Mouse (Mus musculus): Measurements from ENCODE around the gene Bsn.

The Bsn gene

DNA sequence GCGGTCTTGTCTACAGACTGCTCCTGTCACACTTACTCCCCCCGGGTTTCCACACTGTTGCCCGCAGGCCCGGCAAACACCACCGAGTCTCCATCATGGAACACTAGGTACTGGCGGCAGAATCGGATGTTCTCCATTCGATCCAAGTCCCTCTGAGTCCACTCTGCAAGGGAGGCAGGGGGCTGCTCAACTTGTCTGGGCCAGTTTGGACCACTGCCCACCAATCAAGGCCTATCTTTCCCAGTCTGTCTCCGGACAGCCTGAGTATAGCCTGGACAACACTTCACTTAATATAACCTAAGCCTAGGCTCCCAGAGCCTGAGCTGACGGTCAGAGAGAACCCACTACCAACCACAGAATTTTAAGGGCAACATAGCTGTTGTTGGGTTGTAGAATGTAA is 96.6 kb downstream of the Bsn start:
- no peak for DNase-seq (ENCODE audit: low read depth)

- DNase-seq (ENCODE audit: low read depth), result no peak
Observed at GRCm38 (mm10) chr9:108090611-108091120, 99.5 kb downstream of the Bsn start.

DNA sequence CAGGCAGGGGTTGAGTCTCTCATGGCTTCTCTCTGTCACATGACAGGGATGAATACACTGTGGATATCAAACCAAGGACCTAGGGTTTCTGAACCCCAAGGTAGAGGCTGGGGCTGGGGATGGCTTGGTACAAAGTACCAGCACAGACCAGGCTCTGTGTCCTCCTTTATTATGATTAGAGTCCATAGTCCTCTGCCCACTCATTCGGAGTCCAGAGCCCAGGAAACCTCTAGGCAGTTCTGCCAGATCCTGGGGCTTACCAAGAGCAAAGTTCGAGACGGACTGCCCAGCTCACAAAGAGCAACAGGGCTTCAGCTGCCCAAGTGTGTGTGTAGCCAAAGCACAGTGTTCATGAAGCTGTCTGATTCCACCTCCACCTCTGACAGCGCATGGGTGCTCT is 104.9 kb downstream of the Bsn start:
- no peak for DNase-seq (ENCODE audit: low read depth)

DNA sequence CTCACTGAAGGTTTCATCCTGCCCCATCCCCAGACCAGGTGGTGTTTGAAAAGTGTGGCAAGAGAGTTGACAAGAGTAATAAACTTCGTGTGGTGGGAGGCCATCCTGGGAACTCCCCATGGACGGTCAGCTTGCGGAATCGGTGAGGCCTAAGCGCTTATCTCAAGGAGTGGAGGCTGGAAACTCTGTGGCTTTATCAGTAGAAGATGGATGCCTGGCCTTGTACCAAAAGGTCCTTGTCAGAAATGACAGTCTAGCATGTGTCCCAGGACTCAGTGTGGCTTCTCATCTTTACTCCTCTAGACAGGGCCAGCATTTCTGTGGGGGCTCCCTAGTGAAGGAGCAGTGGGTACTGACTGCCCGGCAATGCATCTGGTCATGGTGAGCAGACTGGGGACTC is 106.6 kb downstream of the Bsn start:
- no peak for DNase-seq (ENCODE audit: low read depth)

- DNase-seq (ENCODE audit: low read depth), result peak; percentile 73
Observed at GRCm38 (mm10) chr9:108082988-108083431, 107.2 kb downstream of the Bsn start, which contains the start of gene Rnf123. Gene Rnf123 (minus strand): TSS chr9:108083346.

- peak; percentile 26 for DNase-seq (ENCODE audit: low read depth)
Observed at GRCm38 (mm10) chr9:108082549-108082948, 107.6 kb downstream of the Bsn start.

DNA sequence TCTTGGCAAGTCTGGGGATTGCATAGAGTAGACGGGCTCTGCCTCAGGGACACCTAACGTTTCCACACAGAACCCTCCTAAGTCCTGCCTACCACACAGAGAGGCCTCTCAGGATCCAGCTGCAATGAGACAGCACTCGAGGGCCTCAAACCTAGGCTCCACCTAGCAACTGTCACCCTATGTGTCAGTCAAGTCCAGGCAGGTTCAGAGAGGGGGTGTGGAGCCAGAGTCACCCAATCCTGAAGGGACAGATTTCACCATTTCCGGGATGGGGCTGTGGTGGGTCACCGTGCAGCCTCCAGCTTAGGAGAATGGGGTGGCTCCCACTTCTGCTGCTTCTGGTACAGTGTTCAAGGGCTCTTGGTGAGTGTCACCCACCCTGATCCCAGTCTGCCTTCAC is 110.0 kb downstream of the Bsn start, which contains the start of gene Mst1:
TSS of gene Mst1 (plus strand) at position 269 of the 400 bp plus-strand sequence.
- DNase-seq (ENCODE audit: low read depth), result no peak

DNA sequence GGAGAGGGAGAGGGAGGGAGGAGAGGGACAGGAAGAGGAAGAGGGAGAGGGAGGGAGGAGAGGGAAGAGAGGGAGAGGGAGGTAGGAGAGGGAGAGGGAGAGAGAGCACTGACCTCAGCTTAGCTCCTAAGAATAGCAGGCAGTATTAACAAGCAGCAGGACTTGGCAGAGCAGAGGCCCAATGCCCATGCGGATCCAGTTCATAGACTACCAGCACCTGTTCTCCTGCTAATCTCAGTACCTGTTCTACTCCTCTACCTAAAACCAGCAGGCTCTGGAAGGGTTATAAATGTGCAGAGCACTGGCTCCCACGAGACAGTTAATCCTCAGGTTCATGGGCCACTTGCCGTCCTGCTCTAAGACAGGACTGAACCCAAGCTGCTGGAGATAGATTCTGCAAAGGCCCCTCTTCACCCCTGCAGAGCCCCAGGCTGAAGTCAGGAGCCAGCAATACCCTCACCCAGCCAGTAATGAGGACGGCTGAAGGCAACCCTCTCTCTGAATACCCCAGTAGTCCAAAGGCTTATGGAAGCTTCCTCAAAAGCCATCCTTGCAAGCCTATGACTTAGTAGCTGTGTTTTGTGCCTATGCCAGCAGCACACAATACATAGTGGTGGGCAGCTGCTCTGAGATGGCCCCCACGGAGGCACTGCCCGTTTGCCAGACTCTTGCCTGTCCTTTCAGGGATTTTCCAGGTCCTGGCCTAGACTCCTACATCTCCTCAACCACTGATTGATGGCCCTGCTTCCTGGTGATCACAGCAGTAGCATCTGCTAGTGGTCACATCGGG is 116.8 kb downstream of the Bsn start:
- no peak for DNase-seq (ENCODE audit: low read depth)

DNA sequence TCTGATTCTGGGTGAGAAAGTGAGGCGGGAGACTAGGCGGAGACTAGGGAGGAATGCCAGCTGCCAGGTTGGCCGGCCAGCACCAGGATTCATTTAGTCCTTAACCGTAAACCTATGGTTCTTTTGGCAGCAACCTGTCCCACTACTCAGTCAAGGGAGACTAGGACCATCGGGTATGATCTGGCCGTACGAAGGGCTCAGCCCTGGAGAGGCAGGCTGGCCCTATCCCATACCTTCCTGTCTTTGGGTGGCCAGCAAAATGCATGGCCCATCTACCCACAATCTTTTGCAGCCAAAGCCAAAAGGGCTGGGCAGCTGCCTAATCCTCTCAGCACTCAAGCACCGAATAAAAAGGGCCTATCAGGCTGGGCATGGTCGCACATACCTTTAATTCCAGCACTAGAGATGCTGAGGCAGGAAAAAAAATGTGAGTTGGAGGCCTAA is 117.7 kb downstream of the Bsn start:
- DNase-seq (ENCODE audit: low read depth), result no peak

DNA sequence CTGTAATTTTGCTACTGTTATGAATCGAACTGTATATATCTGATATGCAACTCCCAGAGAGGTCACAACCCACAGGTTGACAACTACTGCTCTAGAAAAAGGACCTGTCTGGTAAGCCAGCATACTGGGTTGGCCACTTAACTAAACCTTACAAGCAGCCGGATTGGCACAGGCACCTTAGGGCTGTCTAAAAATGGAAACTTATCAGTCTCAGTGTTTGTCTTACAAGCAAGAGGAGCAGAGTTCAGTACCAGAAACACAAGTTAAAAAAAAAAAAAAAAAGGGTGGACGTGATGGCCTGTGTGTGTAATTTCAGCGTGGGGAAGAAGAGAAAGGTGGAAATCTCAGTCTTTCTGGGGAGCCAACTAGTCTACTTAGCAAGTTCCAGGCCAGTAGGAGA is 118.4 kb downstream of the Bsn start:
- DNase-seq (ENCODE audit: low read depth), result no peak

DNA sequence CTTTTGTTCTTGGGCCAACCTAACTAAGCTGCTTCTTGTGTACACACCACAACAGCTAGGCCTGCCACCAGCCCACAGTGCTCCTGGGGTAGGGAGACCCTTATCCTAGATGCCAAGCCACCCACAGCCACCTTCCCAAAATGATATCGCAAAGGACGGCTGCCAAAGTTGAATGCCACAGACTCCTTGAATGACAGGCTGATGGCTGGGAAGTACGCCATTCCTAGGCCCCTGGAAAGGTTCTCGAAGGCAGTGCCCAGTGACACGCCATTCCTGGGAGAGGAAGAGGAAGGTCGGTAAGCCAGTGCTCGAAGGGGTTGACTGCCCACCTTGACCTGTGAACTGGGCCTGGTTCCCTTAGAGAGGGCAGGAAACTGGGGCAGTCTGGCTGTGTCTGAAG is 120.7 kb downstream of the Bsn start:
- no peak for DNase-seq (ENCODE audit: low read depth)

DNA sequence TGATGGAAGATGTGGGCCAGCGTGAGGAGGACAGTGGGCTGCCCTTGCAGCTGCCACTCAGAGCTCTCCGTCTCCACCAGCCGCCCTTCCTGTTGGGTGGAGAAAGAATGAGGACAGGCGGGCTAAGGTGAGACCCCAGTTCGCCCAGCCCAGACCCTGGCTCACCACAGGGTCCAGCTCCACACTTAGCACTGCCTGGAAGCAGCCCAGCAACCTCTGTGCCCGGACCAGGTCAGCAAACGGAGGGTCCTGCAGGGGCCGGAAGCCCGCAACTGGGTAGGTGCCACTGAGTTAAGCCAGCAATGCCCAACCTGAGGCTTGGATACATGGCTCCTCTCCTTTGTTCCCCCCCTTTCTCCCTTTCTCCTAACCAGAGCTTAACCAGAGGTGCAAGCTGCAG is 121.2 kb downstream of the Bsn start:
- DNase-seq (ENCODE audit: low read depth), result no peak

GRCm38 (mm10) chr9:108067900-108068299 is 122.3 kb downstream of the Bsn start:
- DNase-seq (ENCODE audit: low read depth), result peak; percentile 90

DNA sequence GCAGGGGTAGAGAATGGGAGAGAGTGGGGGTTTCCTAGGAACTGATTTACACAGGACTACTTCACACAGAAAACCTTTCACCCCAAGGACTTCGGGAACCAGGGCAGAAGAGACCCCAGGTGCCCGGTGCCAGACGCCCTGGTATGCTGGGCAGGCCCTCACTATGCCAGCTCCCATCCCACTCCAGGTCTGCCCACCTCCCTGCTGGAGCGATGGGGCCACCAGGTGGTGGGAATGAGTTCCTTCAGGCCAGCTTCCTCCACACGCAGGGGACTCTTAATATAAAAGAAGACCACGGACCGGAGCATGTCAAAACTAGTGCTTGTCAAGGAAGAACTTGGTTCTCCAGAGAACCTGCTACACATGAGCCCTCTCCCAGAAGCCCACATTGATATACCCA is 123.0 kb downstream of the Bsn start:
- no peak for DNase-seq (ENCODE audit: low read depth)

GRCm38 (mm10) chr9:108065491-108066011 is 124.6 kb downstream of the Bsn start:
- peak; percentile 55 for DNase-seq (ENCODE audit: low read depth)

GRCm38 (mm10) chr9:108063361-108063760 is 126.8 kb downstream of the Bsn start:
- no peak for DNase-seq (ENCODE audit: low read depth)

DNA sequence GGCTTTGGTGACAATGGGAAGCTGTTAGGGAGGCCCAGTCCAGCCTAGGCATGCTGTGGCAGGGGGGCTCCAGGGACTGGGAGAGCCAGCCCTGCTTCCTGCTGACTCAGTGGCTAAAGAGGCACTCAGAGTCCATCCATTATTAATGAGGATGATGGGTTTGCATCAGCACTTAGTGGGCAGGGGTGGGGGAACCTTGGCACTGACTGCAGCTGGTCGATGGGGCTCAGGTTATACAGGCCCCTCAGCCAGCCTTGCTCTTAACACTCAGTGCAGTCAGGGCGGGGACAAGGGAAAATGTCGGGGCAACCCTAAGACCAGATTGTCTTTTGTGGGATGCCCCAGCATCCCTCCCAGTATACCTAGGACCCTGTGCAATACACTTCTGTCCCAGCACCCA is 128.0 kb downstream of the Bsn start:
- no peak for DNase-seq (ENCODE audit: low read depth)

DNA sequence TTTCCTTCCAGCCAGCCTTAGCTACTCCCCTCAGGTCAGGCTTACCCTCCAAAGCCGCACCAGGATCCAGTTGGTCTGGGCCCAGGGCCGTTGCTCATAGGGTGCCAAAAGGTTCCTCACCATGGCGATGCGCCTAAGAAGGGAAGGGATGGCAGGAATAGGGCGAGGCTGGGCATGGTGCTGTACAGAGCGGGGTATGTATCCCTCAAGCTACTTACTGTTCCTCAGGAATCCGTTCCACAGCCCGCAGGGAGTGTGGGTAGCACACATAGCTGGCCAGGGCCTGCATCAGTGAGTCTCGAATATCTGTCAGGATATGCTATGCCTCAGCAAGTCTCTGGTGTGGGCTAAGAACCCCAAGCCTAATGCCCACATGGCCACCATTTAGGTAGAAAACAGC is 131.9 kb downstream of the Bsn start:
- no peak for DNase-seq (ENCODE audit: low read depth)

GRCm38 (mm10) chr9:108057262-108057562 is 133.0 kb downstream of the Bsn start:
- DNase-seq (ENCODE audit: low read depth), result no peak

GRCm38 (mm10) chr9:108056361-108057261 is 133.6 kb downstream of the Bsn start:
- no peak for DNase-seq (ENCODE audit: low read depth)

DNA sequence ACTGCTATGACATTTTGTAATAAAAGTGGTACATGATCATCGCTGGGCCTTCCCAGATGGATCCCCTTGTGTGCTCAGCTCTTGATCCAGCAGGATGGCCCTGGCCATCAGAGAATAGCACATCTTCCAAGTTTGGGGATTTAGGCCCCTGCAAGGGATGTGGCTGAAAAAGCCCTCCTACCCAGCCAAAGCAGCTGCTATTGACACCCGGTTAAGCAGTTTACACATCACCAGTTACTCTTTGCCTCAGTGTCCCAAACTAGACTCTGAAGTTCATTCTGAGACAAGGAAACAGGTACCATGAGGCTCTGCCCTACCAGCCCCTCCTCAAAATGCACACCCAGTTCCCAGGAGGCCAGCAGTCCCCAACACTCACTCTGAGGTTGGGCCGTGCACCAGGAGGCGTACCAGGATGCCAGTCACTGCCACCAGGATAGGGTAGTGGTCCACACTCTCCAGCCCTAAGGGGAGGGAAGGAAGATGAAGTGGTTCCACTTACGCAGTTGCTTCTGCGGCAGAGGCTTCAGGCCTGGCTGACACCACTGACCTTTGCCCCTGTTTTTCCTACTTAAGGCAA is 134.4 kb downstream of the Bsn start:
- no peak for DNase-seq (ENCODE audit: low read depth)

DNA sequence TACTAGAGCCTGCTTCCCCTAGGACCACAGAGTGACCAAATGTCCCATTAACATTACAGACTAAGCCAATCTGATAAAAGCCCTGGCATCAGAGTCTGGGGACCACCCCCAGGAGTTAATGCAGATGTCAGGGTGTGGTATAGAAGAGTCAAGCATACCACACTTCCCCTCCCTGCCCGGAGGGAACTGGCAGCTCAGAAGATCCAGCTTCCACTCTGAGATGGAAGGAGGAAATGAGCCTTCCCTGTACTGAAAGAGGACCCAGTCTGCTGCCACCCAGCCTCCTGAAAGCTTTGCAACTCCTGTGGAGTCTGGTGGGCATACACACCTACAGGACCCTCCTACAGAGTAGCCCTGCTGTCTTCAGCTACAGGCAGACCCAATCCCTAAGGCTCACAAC is 135.1 kb downstream of the Bsn start:
- no peak for DNase-seq (ENCODE audit: low read depth)
